In the genomic region with DNA sequence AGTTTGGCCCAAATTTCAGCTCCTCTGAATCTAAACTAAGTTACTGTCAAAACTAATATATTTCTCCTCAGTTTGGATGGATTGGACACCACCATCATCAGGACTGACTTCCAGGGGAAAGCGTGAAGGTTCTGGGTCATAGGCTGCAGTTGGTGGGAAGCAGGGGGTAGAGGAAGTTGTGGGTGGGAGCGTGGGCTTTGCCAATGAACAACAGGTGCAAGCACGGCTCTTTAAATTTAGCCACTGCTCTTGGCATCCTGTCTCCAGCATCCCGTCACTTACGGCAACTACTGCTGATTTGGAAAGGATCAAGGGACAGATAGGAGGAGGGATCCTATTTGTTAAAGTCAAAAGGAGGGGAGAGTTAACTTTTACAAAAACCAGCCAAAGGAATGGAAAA, we compare ENCODE assay signal across 28 mouse cellular contexts. TPM values are rescaled to one million over a fixed set of nuclear protein-coding genes. Genes with fewer than 3 reads are reported as not detected.
DNase-seq lines count a peak whose midpoint lies in the region; TF ChIP-seq lines count a peak whose summit lies in the region.
"Had no signal": no experiment of that assay in that cellular context is flagged by ENCODE, and none has a peak within 500 bp of the region (broad histone marks: within the 10 kb centered on the region; RNA-seq: fewer than 3 reads in every experiment).

No protein-coding gene starts in this region.

- no peaks in the 10 kb centered on the region for H3K27me3 ChIP-seq in myocyte (ENCODE audit: control insufficient read depth, insufficient read depth, insufficient read length)
- H3K27me3 ChIP-seq: hindbrain, embryonic 13.5 days; liver, embryonic 12.5 days; stomach, embryonic 15.5 days had no signal

- no peak for TF ChIP-seq POLR2A in myocyte (IDR thresholded peaks at IDR 0.05; ENCODE audit: insufficient read length, low read depth)

- no peaks in the 10 kb centered on the region for H3K79me2 ChIP-seq in myocyte (ENCODE audit: control insufficient read depth, insufficient read depth)

- H3K36me3 ChIP-seq in myocyte (ENCODE audit: control insufficient read depth, insufficient read depth), result no peaks in the 10 kb centered on the region
- H3K36me3 ChIP-seq: forebrain, embryonic 10.5 days; hindbrain, embryonic 13.5 days; liver, embryonic 12.5 days; stomach, embryonic 15.5 days had no signal

- peak; percentile 55 for DNase-seq in gastrocnemius, adult 18-20 months (ENCODE audit: low spot score)
- no peak for DNase-seq in gastrocnemius, postnatal 4 days (ENCODE audit: low spot score in 2 of 2)
- DNase-seq in cerebellum, postnatal 25 days, result peak; percentile 74 to 75
- peak; percentile 48 to 68 for DNase-seq in thymus, postnatal 36 days
- no peak for DNase-seq in lung, adult 18-20 months
- DNase-seq in adrenal gland, adult 8-10 months, result no peak
- DNase-seq in testis, postnatal 10 days (ENCODE audit: low spot score), result no peak
- DNase-seq: adrenal gland, postnatal 10 days; heart, adult 18-20 months; spleen, adult 18-20 months had no signal

- H3K4me2 ChIP-seq in myocyte (ENCODE audit: low read depth), result peak overlapping the region; percentile 24
- H3K4me2 ChIP-seq: hindbrain, embryonic 13.5 days; liver, embryonic 12.5 days; stomach, embryonic 15.5 days had no signal

- no peak overlapping the region for H3K4me3 ChIP-seq in myocyte
- H3K4me3 ChIP-seq: forebrain, embryonic 10.5 days; hindbrain, embryonic 13.5 days; left cerebral cortex, adult 2 months; liver, embryonic 12.5 days; stomach, embryonic 15.5 days had no signal

- no peak overlapping the region for H3ac ChIP-seq in myocyte (ENCODE audit: control insufficient read depth, insufficient read length)

TF ChIP-seq in myocyte, 11 proteins besides CTCF, POLR2A, EP300 and RAD21:
- peak in 2 of 3 experiments; percentile 74 to 88 for TF ChIP-seq MYOG (IDR thresholded peaks at IDR 0.05; ENCODE audit: control insufficient read depth in 1 of 3, insufficient read depth in 1 of 3, insufficient read length in 2 of 3, low read depth in 2 of 3)
- peak; percentile 59 for TF ChIP-seq TCF12 (IDR thresholded peaks at IDR 0.05; ENCODE audit: insufficient read depth, poor library complexity, severe bottlenecking)
- TF ChIP-seq E2F4 (IDR thresholded peaks at IDR 0.05; ENCODE audit: insufficient read depth), result no peak
- peak; percentile 64 to 96 (median 85) for TF ChIP-seq MYOD1 (IDR thresholded peaks at IDR 0.05; ENCODE audit: control insufficient read depth in 1 of 3, insufficient read length in 2 of 3, low read depth in 2 of 3)

RNA-seq across cellular contexts. Expression of a gene that starts 7.0 kb away (rescaled TPM):
- 10 to 100 TPM; 39.8 to 44.3 TPM for total RNA-seq in gastrocnemius, adult 18-20 months (2021)
- total RNA-seq in gastrocnemius, postnatal 4 days (2021), result 10 to 100 TPM; 81.5 to 87.4 TPM
- polyA plus RNA-seq in myocyte (2012; fragmentation: generic; extraction: Trizol), result 82.9 TPM
- 10 to 100 TPM; 40.4 to 61.1 (median 47.8) TPM for total RNA-seq in adrenal gland, adult 8-10 months (2022)

RNA-seq across cellular contexts. Expression of a gene that starts 7.6 kb away (rescaled TPM):
- total RNA-seq in gastrocnemius, adult 18-20 months (2021), result not detected
- total RNA-seq in gastrocnemius, postnatal 4 days (2021), result not detected
- 0.37 TPM for polyA plus RNA-seq in myocyte (2012; fragmentation: generic; extraction: Trizol)
- total RNA-seq in adrenal gland, adult 8-10 months (2022), result not detected
- total RNA-seq: adrenal gland, postnatal 10 days; CH12.LX; heart, adult 18-20 months; layer of hippocampus, adult 18-20 months; left cerebral cortex, adult 2 months; megakaryocyte, adult 5-6 weeks; midbrain, postnatal 0 days had no signal
- polyA plus RNA-seq: embryonic facial prominence, embryonic 14.5 days; forebrain, embryonic 10.5 days; frontal cortex, adult 2 months; heart, embryonic 16.5 days; intestine, embryonic 14.5 days; kidney, embryonic 16.5 days; limb, embryonic 11.5 days; liver, embryonic 12.5 days; lung, postnatal 0 days; midbrain, postnatal 0 days; neural tube, embryonic 11.5 days; stomach, embryonic 15.5 days had no signal

Comparison
In these comparisons a context has a peak if more than half of its experiments do, and no peak if none do; other contexts are left out.
1. DNase-seq: peak in gastrocnemius, adult 18-20 months (single experiment), cerebellum, postnatal 25 days (2 of 2) and thymus, postnatal 36 days (2 of 2); none in gastrocnemius, postnatal 4 days (0 of 2), lung, adult 18-20 months (0 of 2), adrenal gland, adult 8-10 months (single experiment) and testis, postnatal 10 days (single experiment).